Mouse (Mus musculus): ENCODE data around the gene Tmem168.

- TF ChIP-seq EP300 (IDR thresholded peaks at IDR 0.05; ENCODE audit: insufficient read depth, low read depth, low read length) (no peak), CTCF (IDR thresholded peaks at IDR 0.05) (no peak), POLR2A (IDR thresholded peaks at IDR 0.05; ENCODE audit: insufficient read depth, low read depth, low read length) (no peak)
Observed at GRCm38 (mm10) chr6:13598239-13598923, 9.5 kb downstream of the Tmem168 start.
